8 mouse cellular contexts compared by ENCODE assay signal in genomic region chr12:14150568-14150909, GRCm38 (mm10). TPM values are rescaled to one million over a fixed set of nuclear protein-coding genes. Genes with fewer than 3 reads are reported as not detected.
DNase-seq lines count a peak whose midpoint lies in the region; ATAC-seq and TF ChIP-seq lines count a peak whose summit lies in the region.

No protein-coding gene starts in this region.

- no peak for TF ChIP-seq CTCF in lung, adult 2 months (IDR thresholded peaks at IDR 0.05; ENCODE audit: insufficient read depth, low read length)

- peak overlapping the region; percentile 84 for H3K4me2 ChIP-seq in hindbrain, embryonic 11.5 days (replicated peaks; ENCODE audit: low read depth, low read length)
- H3K4me2 ChIP-seq in limb, embryonic 14.5 days (replicated peaks; ENCODE audit: low read depth, low read length, severe bottlenecking) = peak overlapping the region; percentile 83

- WGBS in lung, adult 2 months = 3% methylated on average over 20 of the region's 20 CpGs
- 2% methylated on average over 19 of the region's 20 CpGs for WGBS in hindbrain, embryonic 11.5 days
- WGBS in limb, embryonic 14.5 days = 2% methylated on average over 20 of the region's 20 CpGs

- H3K4me1 ChIP-seq in lung, adult 2 months (ENCODE audit: control insufficient read depth, insufficient read depth, low read length) = peaks cover 4% of the 10 kb centered on the region; the same call in 1 of the 2 replicates
- H3K4me1 ChIP-seq in hindbrain, embryonic 11.5 days (replicated peaks; ENCODE audit: control insufficient read depth, insufficient read depth, low read length) = peaks cover 12% of the 10 kb centered on the region; the same call in 1 of the 2 replicates
- peaks cover 11% of the 10 kb centered on the region for H3K4me1 ChIP-seq in limb, embryonic 14.5 days (ENCODE audit: control insufficient read depth, insufficient read depth, low read length)

- H3K27me3 ChIP-seq in hindbrain, embryonic 11.5 days (ENCODE audit: control insufficient read depth, insufficient read depth, low read length) = peaks cover 9% of the 10 kb centered on the region
- H3K27me3 ChIP-seq in limb, embryonic 14.5 days (ENCODE audit: control insufficient read depth, insufficient read depth, low read length) = peaks cover 39% of the 10 kb centered on the region

- no peaks in the 10 kb centered on the region for H3K9me3 ChIP-seq in hindbrain, embryonic 11.5 days (ENCODE audit: control insufficient read depth, low read length)
- no peaks in the 10 kb centered on the region for H3K9me3 ChIP-seq in limb, embryonic 14.5 days (ENCODE audit: control insufficient read depth, low read length)

- no peak for TF ChIP-seq POLR2A in lung, adult 2 months (IDR thresholded peaks at IDR 0.05; ENCODE audit: borderline replicate concordance, extremely low read depth, low read depth, low read length)
- no peak for TF ChIP-seq POLR2A in limb, embryonic 14.5 days (IDR thresholded peaks at IDR 0.05; ENCODE audit: borderline replicate concordance, extremely low read depth, insufficient read depth, insufficient read length)

- peak; percentile 10; the same call in 1 of the 2 replicates for ATAC-seq in hindbrain, embryonic 11.5 days (ENCODE audit: low FRiP score)
- ATAC-seq in limb, embryonic 14.5 days (ENCODE audit: low FRiP score, low read depth) = no peak

- peak; percentile 52 for DNase-seq in adrenal gland, adult 2 months
- DNase-seq in adrenal gland, postnatal 4 days (ENCODE audit: low spot score in 2 of 2) = no peak
- DNase-seq in lung, adult 2 months = no peak
- no peak for DNase-seq in lung, postnatal 14 days
- no peak for DNase-seq in hindbrain, embryonic 11.5 days (ENCODE audit: low spot score)
- DNase-seq in limb, embryonic 14.5 days (ENCODE audit: low spot score) = no peak
- DNase-seq in ovary, postnatal 36 days (ENCODE audit: low spot score) = peak; percentile 21
- no peak for DNase-seq in adipocyte (ENCODE audit: low spot score)

- peak overlapping the region; percentile 51 for H3K9ac ChIP-seq in hindbrain, embryonic 11.5 days (ENCODE audit: low read depth, low read length)
- H3K9ac ChIP-seq in limb, embryonic 14.5 days (ENCODE audit: low read depth, low read length, severe bottlenecking) = 0 out of 2 replicates have a peak overlapping the region, but pooled peaks have one; percentile 21

- H3K36me3 ChIP-seq in hindbrain, embryonic 11.5 days (ENCODE audit: control insufficient read depth, insufficient read depth, low read length) = no peaks in the 10 kb centered on the region
- H3K36me3 ChIP-seq in limb, embryonic 14.5 days (ENCODE audit: control insufficient read depth, insufficient read depth, low read length) = no peaks in the 10 kb centered on the region

- no peak overlapping the region for H3K27ac ChIP-seq in hindbrain, embryonic 11.5 days (ENCODE audit: low read depth, low read length)
- no peak overlapping the region for H3K27ac ChIP-seq in limb, embryonic 14.5 days (replicated peaks; ENCODE audit: low read depth, low read length)

- peak overlapping the region; percentile 12 for H3K4me3 ChIP-seq in lung, adult 2 months (replicated peaks; ENCODE audit: extremely low read depth, low read depth, low read length)
- peak overlapping the region; percentile 65 for H3K4me3 ChIP-seq in hindbrain, embryonic 11.5 days (ENCODE audit: low read depth, low read length)
- peak overlapping the region; percentile 49 for H3K4me3 ChIP-seq in limb, embryonic 14.5 days (replicated peaks; ENCODE audit: low read length)

RNA-seq across cellular contexts. Expression of gene Fam84a, which starts 1.3 kb away (rescaled TPM):
- total RNA-seq in adrenal gland, adult 2 months (2021) = 10 to 100 TPM in 1 of 2 experiments, 1 to 10 TPM in 1; 2.0 to 12.9 TPM
- 9.2 and 15.0 TPM in 2 replicates for polyA plus RNA-seq in adrenal gland, adult 2 months (2012; rRNA removed)
- 1 to 10 TPM; 5.2 to 6.9 TPM for total RNA-seq in adrenal gland, postnatal 4 days (2021)
- polyA plus RNA-seq in lung, adult 2 months (2012; rRNA removed) = 6.3 and 7.3 TPM in 2 replicates
- polyA plus RNA-seq in hindbrain, embryonic 11.5 days (2014; fragmentation: Nextera tagmentation; extraction: Ambion mirVana) = 28.5 and 30.5 TPM in 2 replicates
- polyA plus RNA-seq in limb, embryonic 14.5 days (2012; rRNA removed) = 7.4 TPM in 2 replicates
- 26.0 and 26.4 TPM in 2 replicates for polyA plus RNA-seq in limb, embryonic 14.5 days (2014; fragmentation: Nextera tagmentation; extraction: Ambion mirVana)

Comparison
In these comparisons a context has a peak if more than half of its experiments do, and no peak if none do; other contexts are left out.
1. DNase-seq: peak in adrenal gland, adult 2 months (single experiment) and ovary, postnatal 36 days (single experiment); none in adrenal gland, postnatal 4 days (0 of 2), lung, adult 2 months (single experiment), lung, postnatal 14 days (single experiment), hindbrain, embryonic 11.5 days (single experiment), limb, embryonic 14.5 days (single experiment) and adipocyte (single experiment).
2. H3K4me3 ChIP-seq: peak in every context shown above with its lines; median percentile 65 in hindbrain, embryonic 11.5 days; 49 in limb, embryonic 14.5 days; 12 in lung, adult 2 months.